Mouse (Mus musculus): ENCODE data around the gene Atpaf1.
A peak's percentile ranks its signal among the peaks of the same experiment; 100 is the strongest.

Atpaf1 gene

GRCm38 (mm10) chr4:115784769-115785510, at the start of gene Atpaf1:
Gene Atpaf1, plus strand, starts transcription at chr4:115784812.
- peak; percentile 64 for DNase-seq

GRCm38 (mm10) chr4:115734867-115735266, 49.7 kb upstream of the Atpaf1 start:
- DNase-seq, result no peak

GRCm38 (mm10) chr4:115737551-115738041, 47.0 kb upstream of the Atpaf1 start, which contains the start of gene Efcab14:
Gene Efcab14, plus strand, starts transcription at chr4:115737744.
- peak; percentile 99 for DNase-seq

- no peak for DNase-seq
Measured at GRCm38 (mm10) chr4:115738481-115738985, 46.1 kb upstream of the Atpaf1 start.

- DNase-seq, result peak; percentile 8
Measured at GRCm38 (mm10) chr4:115742658-115743057, 42.0 kb upstream of the Atpaf1 start.

- no peak for DNase-seq
Measured at GRCm38 (mm10) chr4:115743096-115743495, 41.5 kb upstream of the Atpaf1 start.

- DNase-seq, result no peak
Measured at GRCm38 (mm10) chr4:115748181-115748580, 36.4 kb upstream of the Atpaf1 start.

GRCm38 (mm10) chr4:115749336-115749735, 35.3 kb upstream of the Atpaf1 start:
- DNase-seq, result no peak

GRCm38 (mm10) chr4:115754101-115754500, 30.5 kb upstream of the Atpaf1 start:
- DNase-seq, result no peak

- no peak for DNase-seq
Measured at GRCm38 (mm10) chr4:115754851-115755250, 29.8 kb upstream of the Atpaf1 start.

- peak; percentile 78 for DNase-seq
Measured at GRCm38 (mm10) chr4:115761206-115761605, 23.4 kb upstream of the Atpaf1 start.

GRCm38 (mm10) chr4:115764581-115764980, 20.0 kb upstream of the Atpaf1 start:
- DNase-seq, result no peak

- no peak for DNase-seq
Measured at GRCm38 (mm10) chr4:115767647-115768467, 16.8 kb upstream of the Atpaf1 start.

- no peak for DNase-seq
Measured at GRCm38 (mm10) chr4:115775056-115775455, 9.6 kb upstream of the Atpaf1 start.

GRCm38 (mm10) chr4:115777627-115778026, 7.0 kb upstream of the Atpaf1 start:
- no peak for DNase-seq

- DNase-seq, result no peak
Measured at GRCm38 (mm10) chr4:115780269-115780668, 4.3 kb upstream of the Atpaf1 start.

GRCm38 (mm10) chr4:115780918-115781317, 3.7 kb upstream of the Atpaf1 start, which contains the start of gene Tex38:
Gene Tex38, minus strand, starts transcription at chr4:115781018.
- DNase-seq, result no peak

GRCm38 (mm10) chr4:115782026-115782805, 2.4 kb upstream of the Atpaf1 start:
- DNase-seq, result no peak

- peak; percentile 9 for DNase-seq
Measured at GRCm38 (mm10) chr4:115785511-115786034, 961 bp downstream of the Atpaf1 start.

GRCm38 (mm10) chr4:115790864-115791263, 6.3 kb downstream of the Atpaf1 start:
- no peak for DNase-seq

- DNase-seq, result no peak
Measured at GRCm38 (mm10) chr4:115795360-115795759, 10.7 kb downstream of the Atpaf1 start.

- DNase-seq, result no peak
Measured at GRCm38 (mm10) chr4:115799981-115800380, 15.4 kb downstream of the Atpaf1 start.

All from lung, postnatal 36 days (tissue).